Mouse (Mus musculus): ENCODE measurements around the gene Fbxl15. TPM values are rescaled to one million over a fixed set of nuclear protein-coding genes. Genes with fewer than 3 reads are reported as not detected.

The Fbxl15 gene
- polyA plus RNA-seq, 1 experiment from 2014 or later = 15.0 TPM

DNA sequence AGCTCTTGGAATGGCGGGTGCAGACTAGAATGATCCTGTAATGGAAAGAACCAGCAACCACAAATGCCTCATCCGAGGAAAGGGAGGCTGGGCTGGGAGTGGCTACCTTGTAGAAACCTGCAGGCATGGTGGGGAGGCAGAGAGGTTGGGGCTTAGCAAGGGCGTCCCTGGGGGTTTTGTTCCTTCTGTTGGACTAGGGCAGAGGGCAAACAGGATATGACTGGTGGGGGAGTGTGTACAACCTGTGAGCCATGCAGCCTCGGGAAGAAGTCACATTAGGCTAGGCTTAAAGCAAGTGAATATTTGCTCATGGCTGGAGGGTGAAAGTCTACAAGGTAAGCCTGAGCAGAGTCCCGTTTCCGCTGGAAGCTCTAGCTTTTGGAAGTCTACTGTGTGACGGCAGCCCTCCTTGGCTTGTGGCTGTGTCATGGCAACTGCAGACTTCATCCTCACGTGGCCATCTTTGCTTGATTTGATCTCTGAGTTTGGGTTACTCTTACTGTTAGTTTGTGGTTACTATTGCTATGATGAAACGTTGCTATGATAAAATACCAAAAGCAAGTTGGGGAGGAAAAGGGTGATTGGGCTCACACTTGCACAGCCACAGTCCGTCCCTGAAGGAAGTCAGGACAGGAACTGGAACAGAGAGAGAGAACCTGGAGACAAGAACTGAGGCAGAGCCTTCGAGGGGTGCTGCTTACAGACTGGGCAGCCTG lies 35.5 kb downstream of the Fbxl15 start:
- DNase-seq (ENCODE audit: low spot score) (no peak), ATAC-seq (replicated peaks; ENCODE audit: insufficient number of reproducible peaks, low FRiP score, low TSS enrichment, low read depth) (no peak)
- WGBS = 86% methylated on average over 11 of the region's 11 CpGs
- peaks cover 3% of the 10 kb centered on the region for H3K27me3 ChIP-seq (ENCODE audit: control insufficient read depth, insufficient read depth, low read length)
- no peak overlapping the region for H3K9ac ChIP-seq (replicated peaks; ENCODE audit: low read length)
- no peaks in the 10 kb centered on the region for H3K4me1 ChIP-seq (ENCODE audit: control insufficient read depth, insufficient read depth, low read length)
- H3K36me3 ChIP-seq (replicated peaks; ENCODE audit: control insufficient read depth, insufficient read depth, low read depth, low read length) = no peaks in the 10 kb centered on the region
- H3K27ac ChIP-seq (replicated peaks; ENCODE audit: low read depth, low read length) = no peak overlapping the region
- H3K9me3 ChIP-seq (replicated peaks; ENCODE audit: control insufficient read depth, low read length) = no peaks in the 10 kb centered on the region
- H3K4me2 ChIP-seq (ENCODE audit: low read depth, low read length) = no peak overlapping the region
- no peak overlapping the region for H3K4me3 ChIP-seq (ENCODE audit: low read depth, low read length)

GRCm38 (mm10) chr19:46367798-46368590 lies 40.0 kb downstream of the Fbxl15 start:
- no peaks in the 10 kb centered on the region for H3K27me3 ChIP-seq (ENCODE audit: control insufficient read depth, insufficient read depth, low read length)
- H3K27ac ChIP-seq (replicated peaks; ENCODE audit: low read depth, low read length) = no peak overlapping the region
- no peaks in the 10 kb centered on the region for H3K36me3 ChIP-seq (replicated peaks; ENCODE audit: control insufficient read depth, insufficient read depth, low read depth, low read length)
- no peaks in the 10 kb centered on the region for H3K9me3 ChIP-seq (replicated peaks; ENCODE audit: control insufficient read depth, low read length)
- WGBS = 86% methylated on average over 23 of the region's 23 CpGs
- no peak overlapping the region for H3K4me2 ChIP-seq (ENCODE audit: low read depth, low read length)
- no peak for DNase-seq (ENCODE audit: low spot score)
- no peak overlapping the region for H3K9ac ChIP-seq (replicated peaks; ENCODE audit: low read length)
- no peak overlapping the region for H3K4me3 ChIP-seq (ENCODE audit: low read depth, low read length)
- H3K4me1 ChIP-seq (ENCODE audit: control insufficient read depth, insufficient read depth, low read length) = no peaks in the 10 kb centered on the region
- ATAC-seq (replicated peaks; ENCODE audit: insufficient number of reproducible peaks, low FRiP score, low TSS enrichment, low read depth) = no peak

DNA sequence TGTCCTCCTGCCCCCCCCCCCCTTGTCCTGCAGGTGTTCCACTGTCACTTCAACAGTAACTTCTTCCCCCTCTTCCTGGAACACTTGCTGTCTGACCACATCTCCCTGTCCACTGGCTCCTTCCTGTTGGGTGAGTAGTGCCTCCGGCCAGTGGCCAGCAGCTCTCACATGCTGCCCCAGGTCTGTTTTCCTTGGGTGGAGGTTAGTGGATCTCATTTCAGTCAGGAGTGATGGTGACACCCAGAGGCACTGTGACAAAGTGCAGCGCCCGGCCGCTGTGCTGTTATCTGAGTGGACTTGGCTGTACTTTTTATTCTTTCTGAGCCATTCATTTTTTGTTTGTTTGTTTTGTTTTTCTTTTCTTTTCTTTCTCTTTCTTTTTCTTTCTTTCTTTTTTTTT lies 41.2 kb downstream of the Fbxl15 start:
- Histone ChIP-seq H3K36me3 (replicated peaks; ENCODE audit: control insufficient read depth, insufficient read depth, low read depth, low read length) (no peaks in the 10 kb centered on the region), H3K4me1 (ENCODE audit: control insufficient read depth, insufficient read depth, low read length) (no peaks in the 10 kb centered on the region), H3K27ac (replicated peaks; ENCODE audit: low read depth, low read length) (no peak overlapping the region), H3K9ac (replicated peaks; ENCODE audit: low read length) (no peak overlapping the region), H3K4me3 (ENCODE audit: low read depth, low read length) (no peak overlapping the region), H3K9me3 (replicated peaks; ENCODE audit: control insufficient read depth, low read length) (no peaks in the 10 kb centered on the region), H3K4me2 (ENCODE audit: low read depth, low read length) (no peak overlapping the region), H3K27me3 (ENCODE audit: control insufficient read depth, insufficient read depth, low read length) (no peaks in the 10 kb centered on the region)
- DNase-seq (ENCODE audit: low spot score) = peak; percentile 59
- ATAC-seq (replicated peaks; ENCODE audit: insufficient number of reproducible peaks, low FRiP score, low TSS enrichment, low read depth) = no peak
- WGBS = 30% methylated on average over 4 of the region's 4 CpGs

DNA sequence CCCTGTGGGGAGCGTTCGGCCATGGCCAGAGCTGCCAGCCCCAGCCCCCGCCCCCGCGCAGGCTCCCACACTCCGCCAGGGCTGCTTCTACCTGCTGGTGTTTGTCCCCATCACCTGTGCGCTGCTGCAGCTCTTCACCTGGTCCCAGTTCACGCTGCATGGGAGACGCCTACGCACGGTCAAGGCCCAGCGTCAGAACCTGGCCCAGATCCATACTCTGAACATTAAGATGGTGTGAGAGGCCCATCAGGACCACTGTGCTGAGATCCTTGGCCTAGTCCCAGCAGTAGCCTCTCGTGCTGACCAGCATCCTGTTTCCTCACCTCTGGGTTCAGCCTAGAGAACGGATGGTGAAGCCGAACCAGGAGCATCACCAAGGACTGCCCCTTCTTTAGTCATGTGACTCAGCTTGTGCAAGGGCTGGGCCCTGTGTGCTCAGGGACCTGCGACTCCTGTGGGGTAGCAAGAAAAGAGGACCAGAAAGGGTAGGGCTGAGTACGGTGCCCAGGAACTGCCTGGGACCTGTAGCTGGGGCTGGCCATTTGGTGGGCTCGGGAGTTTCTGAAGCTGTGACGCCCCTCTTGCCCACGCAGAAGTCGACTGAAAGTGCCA lies 46.6 kb downstream of the Fbxl15 start:
- Histone ChIP-seq H3K27me3 (ENCODE audit: control insufficient read depth, insufficient read depth, low read length) (no peaks in the 10 kb centered on the region), H3K27ac (replicated peaks; ENCODE audit: low read depth, low read length) (no peak overlapping the region), H3K4me2 (ENCODE audit: low read depth, low read length) (no peak overlapping the region), H3K4me1 (ENCODE audit: control insufficient read depth, insufficient read depth, low read length) (no peaks in the 10 kb centered on the region), H3K9ac (replicated peaks; ENCODE audit: low read length) (no peak overlapping the region), H3K9me3 (replicated peaks; ENCODE audit: control insufficient read depth, low read length) (no peaks in the 10 kb centered on the region), H3K36me3 (replicated peaks; ENCODE audit: control insufficient read depth, insufficient read depth, low read depth, low read length) (peaks cover 14% of the 10 kb centered on the region), H3K4me3 (ENCODE audit: low read depth, low read length) (no peak overlapping the region)
- DNase-seq (ENCODE audit: low spot score) (no peak), ATAC-seq (replicated peaks; ENCODE audit: insufficient number of reproducible peaks, low FRiP score, low TSS enrichment, low read depth) (no peak)
- 51% methylated on average over 21 of the region's 21 CpGs for WGBS

DNA sequence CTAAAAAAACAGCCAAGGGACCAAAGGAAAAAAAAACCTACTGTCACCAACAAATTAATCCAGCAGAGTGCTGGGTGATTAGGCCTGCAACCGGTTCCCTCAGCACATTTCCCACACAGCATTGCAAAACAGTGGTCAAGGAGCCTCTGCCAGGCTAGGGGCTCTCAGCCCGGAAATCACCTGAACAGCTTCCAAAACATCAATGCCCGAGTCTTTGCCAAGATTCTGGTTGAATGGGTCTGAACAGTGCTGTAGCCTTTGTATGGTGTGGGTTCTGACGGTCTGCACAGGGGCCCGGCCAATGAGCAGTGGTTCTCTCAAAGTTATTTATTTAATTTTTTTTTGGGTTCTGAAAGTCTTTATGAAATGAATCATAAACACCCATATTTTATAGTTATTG lies 47.5 kb downstream of the Fbxl15 start:
- no peak for DNase-seq (ENCODE audit: low spot score)
- ATAC-seq (replicated peaks; ENCODE audit: insufficient number of reproducible peaks, low FRiP score, low TSS enrichment, low read depth) = no peak
- H3K27me3 ChIP-seq (ENCODE audit: control insufficient read depth, insufficient read depth, low read length) = no peaks in the 10 kb centered on the region
- H3K36me3 ChIP-seq (replicated peaks; ENCODE audit: control insufficient read depth, insufficient read depth, low read depth, low read length) = peaks cover 14% of the 10 kb centered on the region
- H3K4me3 ChIP-seq (ENCODE audit: low read depth, low read length) = no peak overlapping the region
- H3K4me1 ChIP-seq (ENCODE audit: control insufficient read depth, insufficient read depth, low read length) = no peaks in the 10 kb centered on the region
- H3K27ac ChIP-seq (replicated peaks; ENCODE audit: low read depth, low read length) = no peak overlapping the region
- H3K9me3 ChIP-seq (replicated peaks; ENCODE audit: control insufficient read depth, low read length) = no peaks in the 10 kb centered on the region
- H3K4me2 ChIP-seq (ENCODE audit: low read depth, low read length) = no peak overlapping the region
- no peak overlapping the region for H3K9ac ChIP-seq (replicated peaks; ENCODE audit: low read length)
- 70% methylated on average over 5 of the region's 5 CpGs for WGBS

- WGBS = 42% methylated on average over 4 of the region's 4 CpGs
- ATAC-seq (replicated peaks; ENCODE audit: insufficient number of reproducible peaks, low FRiP score, low TSS enrichment, low read depth) = no peak
- Histone ChIP-seq H3K27ac (replicated peaks; ENCODE audit: low read depth, low read length) (no peak overlapping the region), H3K4me2 (ENCODE audit: low read depth, low read length) (no peak overlapping the region), H3K36me3 (replicated peaks; ENCODE audit: control insufficient read depth, insufficient read depth, low read depth, low read length) (peaks cover 14% of the 10 kb centered on the region), H3K9ac (replicated peaks; ENCODE audit: low read length) (no peak overlapping the region), H3K4me3 (ENCODE audit: low read depth, low read length) (no peak overlapping the region), H3K9me3 (replicated peaks; ENCODE audit: control insufficient read depth, low read length) (no peaks in the 10 kb centered on the region), H3K4me1 (ENCODE audit: control insufficient read depth, insufficient read depth, low read length) (no peaks in the 10 kb centered on the region), H3K27me3 (ENCODE audit: control insufficient read depth, insufficient read depth, low read length) (no peaks in the 10 kb centered on the region)
- DNase-seq (ENCODE audit: low spot score) = no peak
These were observed 47.9 kb downstream of the Fbxl15 start for GRCm38 (mm10) chr19:46375891-46376290.
